Mouse (Mus musculus) neural tube, embryonic 11.5 days (tissue): Measurements from ENCODE around the gene Degs1. TPM values are rescaled to one million over a fixed set of nuclear protein-coding genes. Genes with fewer than 3 reads are reported as not detected.

ENCODE experiments used
- ATAC-seq: fragments of 200-750 bp; cut with Nextera tagmentation; 2 replicates; pipeline ENCODE4 v1.8.0; 2017; ENCODE audit warnings: moderate number of reproducible peaks, mild to moderate bottlenecking, moderate TSS enrichment, moderate library complexity; ENCODE audit not compliant: insufficient read depth, low FRiP score, low TSS enrichment
- DNase-seq: peaks from one replicate; pipeline ENCODE4 v3.0.0-alpha.2; 2015; ENCODE audit warnings: low spot score
- H3K27ac ChIP-seq: fragments of 300-500 bp; sonication (generic); 2 replicates; pipeline ENCODE4 v1.5.1; 2014; ENCODE audit warnings: low read depth, mild to moderate bottlenecking, low read length
- H3K27me3 ChIP-seq: fragments of 300-500 bp; sonication (generic); 2 replicates; pipeline ENCODE4 v1.6.1; 2014; ENCODE audit warnings: mild to moderate bottlenecking, low read length, mixed read lengths; ENCODE audit not compliant: control insufficient read depth, insufficient read depth
- H3K36me3 ChIP-seq: fragments of 300-500 bp; sonication (generic); 2 replicates; pipeline ENCODE4 v1.6.1; 2014; ENCODE audit warnings: mild to moderate bottlenecking, low read length, moderate library complexity, mixed read lengths; ENCODE audit not compliant: control insufficient read depth, insufficient read depth
- H3K4me1 ChIP-seq: fragments of 300-500 bp; sonication (generic); 2 replicates; pipeline ENCODE4 v1.6.1; 2014; ENCODE audit warnings: low read length, mixed read lengths; ENCODE audit not compliant: control insufficient read depth, insufficient read depth
- H3K4me2 ChIP-seq: fragments of 300-500 bp; sonication (generic); 2 replicates; pipeline ENCODE4 v1.6.1; 2014; ENCODE audit warnings: low read depth, mild to moderate bottlenecking, moderate library complexity
- H3K4me3 ChIP-seq: fragments of 300-500 bp; sonication (generic); 2 replicates; pipeline ENCODE4 v1.5.1; 2014; ENCODE audit warnings: low read depth, low read length
- H3K9ac ChIP-seq: fragments of 300-500 bp; sonication (generic); 2 replicates; pipeline ENCODE4 v1.6.1; 2014; ENCODE audit warnings: mild to moderate bottlenecking, low read length
- H3K9me3 ChIP-seq: fragments of 300-500 bp; sonication (generic); 2 replicates; pipeline ENCODE4 v1.6.1; 2016; ENCODE audit warnings: low read length; ENCODE audit not compliant: control insufficient read depth
- WGBS: fragments of 180-500 bp; shearing (Covaris S2); extraction: QIAGEN DNeasy Blood & Tissue Kit; methylation state at CpG from one replicate; pipeline ENCODE4 v1.1.7; 2014; 5-methylcytosine and 5-hydroxymethylcytosine counted together
- polyA plus RNA-seq: library from polyadenylated mRNA; unstranded; fragments of >200 nt; fragmentation: Nextera tagmentation; extraction: Ambion mirVana; gene quantifications from 2 replicates; pipeline ENCODE4 v1.2.1, GENCODE M21; 2014

Gene Degs1
- polyA plus RNA-seq, 1 experiment from 2014 or later: 68.8 TPM

GRCm38 (mm10) chr1:182252534-182253171, 30.0 kb downstream of the Degs1 start:
- Histone ChIP-seq H3K27ac (no peak overlapping the region), H3K9me3 (no peaks in the 10 kb centered on the region), H3K36me3 (no peaks in the 10 kb centered on the region), H3K4me2 (no peak overlapping the region), H3K9ac (no peak overlapping the region), H3K4me3 (no peak overlapping the region), H3K27me3 (no peaks in the 10 kb centered on the region), H3K4me1 (no peaks in the 10 kb centered on the region)
- ATAC-seq (no peak), DNase-seq (no peak)
- WGBS: 86% methylated on average over 10 of the region's 10 CpGs

- DNase-seq (no peak), ATAC-seq (no peak)
- no peaks in the 10 kb centered on the region for H3K27me3 ChIP-seq
- no peak overlapping the region for H3K27ac ChIP-seq
- H3K4me3 ChIP-seq: no peak overlapping the region
- H3K9ac ChIP-seq: no peak overlapping the region
- no peaks in the 10 kb centered on the region for H3K36me3 ChIP-seq
- H3K4me1 ChIP-seq: no peaks in the 10 kb centered on the region
- 59% methylated on average over 4 of the region's 4 CpGs for WGBS
- no peaks in the 10 kb centered on the region for H3K9me3 ChIP-seq
- H3K4me2 ChIP-seq: no peak overlapping the region
These were observed 31.9 kb downstream of the Degs1 start for GRCm38 (mm10) chr1:182250734-182251133.

GRCm38 (mm10) chr1:182249298-182249697, 33.3 kb downstream of the Degs1 start:
- Histone ChIP-seq H3K9me3 (no peaks in the 10 kb centered on the region), H3K27ac (no peak overlapping the region), H3K36me3 (no peaks in the 10 kb centered on the region), H3K4me2 (no peak overlapping the region), H3K9ac (no peak overlapping the region), H3K4me3 (no peak overlapping the region), H3K27me3 (no peaks in the 10 kb centered on the region), H3K4me1 (no peaks in the 10 kb centered on the region)
- no peak for ATAC-seq
- DNase-seq: no peak
- 91% methylated on average over 8 of the region's 8 CpGs for WGBS

- no peaks in the 10 kb centered on the region for H3K4me1 ChIP-seq
- H3K9me3 ChIP-seq: no peaks in the 10 kb centered on the region
- no peak overlapping the region for H3K27ac ChIP-seq
- ATAC-seq (no peak), DNase-seq (no peak)
- no peaks in the 10 kb centered on the region for H3K36me3 ChIP-seq
- no peak overlapping the region for H3K4me2 ChIP-seq
- no peak overlapping the region for H3K9ac ChIP-seq
- whole genome bisulfite sequencing: 92% methylated on average over 5 of the region's 5 CpGs
- H3K27me3 ChIP-seq: no peaks in the 10 kb centered on the region
- H3K4me3 ChIP-seq: no peak overlapping the region
These were observed 37.6 kb downstream of the Degs1 start for GRCm38 (mm10) chr1:182245003-182245402.

- H3K27ac ChIP-seq: no peak overlapping the region
- H3K4me2 ChIP-seq: no peak overlapping the region
- WGBS: 64% methylated on average over 7 of the region's 7 CpGs
- no peak for ATAC-seq
- H3K4me1 ChIP-seq: no peaks in the 10 kb centered on the region
- no peak overlapping the region for H3K9ac ChIP-seq
- no peaks in the 10 kb centered on the region for H3K9me3 ChIP-seq
- no peak for DNase-seq
- no peaks in the 10 kb centered on the region for H3K27me3 ChIP-seq
- no peak overlapping the region for H3K4me3 ChIP-seq
- H3K36me3 ChIP-seq: no peaks in the 10 kb centered on the region
These were observed 44.4 kb downstream of the Degs1 start for GRCm38 (mm10) chr1:182238056-182238703.

GRCm38 (mm10) chr1:182237386-182237785, 45.2 kb downstream of the Degs1 start:
- Histone ChIP-seq H3K36me3 (no peaks in the 10 kb centered on the region), H3K9me3 (no peaks in the 10 kb centered on the region), H3K27me3 (no peaks in the 10 kb centered on the region), H3K27ac (no peak overlapping the region), H3K9ac (no peak overlapping the region), H3K4me3 (no peak overlapping the region), H3K4me1 (no peaks in the 10 kb centered on the region), H3K4me2 (no peak overlapping the region)
- no peak for ATAC-seq
- WGBS: 94% methylated on average over 1 of the region's 1 CpGs
- DNase-seq: no peak

- Histone ChIP-seq H3K27me3 (no peaks in the 10 kb centered on the region), H3K4me2 (no peak overlapping the region), H3K4me3 (no peak overlapping the region), H3K36me3 (no peaks in the 10 kb centered on the region), H3K9me3 (no peaks in the 10 kb centered on the region), H3K4me1 (no peaks in the 10 kb centered on the region), H3K9ac (no peak overlapping the region), H3K27ac (no peak overlapping the region)
- 81% methylated on average over 4 of the region's 4 CpGs for WGBS
- ATAC-seq (no peak), DNase-seq (no peak)
These were observed 47.4 kb downstream of the Degs1 start for GRCm38 (mm10) chr1:182235174-182235573.

GRCm38 (mm10) chr1:182229381-182229780, 53.2 kb downstream of the Degs1 start:
- Histone ChIP-seq H3K27ac (no peak overlapping the region), H3K4me2 (no peak overlapping the region), H3K36me3 (no peaks in the 10 kb centered on the region), H3K4me3 (no peak overlapping the region), H3K9me3 (no peaks in the 10 kb centered on the region), H3K27me3 (no peaks in the 10 kb centered on the region), H3K4me1 (no peaks in the 10 kb centered on the region), H3K9ac (no peak overlapping the region)
- DNase-seq (no peak), ATAC-seq (no peak)
- 86% methylated on average over 4 of the region's 4 CpGs for WGBS
